Mouse (Mus musculus): ENCODE data around the gene Spag7. TPM values are rescaled to one million over a fixed set of nuclear protein-coding genes. Genes with fewer than 3 reads are reported as not detected.

The Spag7 gene
- polyA plus RNA-seq, 1 experiment, result 20.2 TPM

GRCm38 (mm10) chr11:70645461-70646258 lies 23.6 kb downstream of the Spag7 start:
- H3K27ac ChIP-seq (ENCODE audit: insufficient read depth, low read length), result no peak overlapping the region; the same call in 1 of the 2 replicates
- H3K4me1 ChIP-seq (ENCODE audit: control insufficient read depth, insufficient read depth, insufficient read length), result peaks cover 15% of the 10 kb centered on the region; the same call in 1 of the 2 replicates
- TF ChIP-seq CTCF (IDR thresholded peaks at IDR 0.05; ENCODE audit: extremely low read depth, insufficient read depth, insufficient read length, insufficient replicate concordance) (no peak), POLR2A (IDR thresholded peaks at IDR 0.05; ENCODE audit: low read depth, low read length) (no peak)
- H3K4me3 ChIP-seq (ENCODE audit: extremely low read depth, insufficient read depth, insufficient read length), result peak overlapping the region; percentile 79; the same call in 1 of the 2 replicates
- no peak for DNase-seq (ENCODE audit: low read depth in 1 of 2, low spot score in 2 of 2)
- WGBS, result 82% methylated on average over 12 of the region's 12 CpGs
- H3K27me3 ChIP-seq (ENCODE audit: control insufficient read depth, insufficient read depth, low read length), result no peaks in the 10 kb centered on the region
- H3K36me3 ChIP-seq (ENCODE audit: control insufficient read depth, insufficient read depth, low read length), result peaks cover 24% of the 10 kb centered on the region

- Histone ChIP-seq H3K4me3 (ENCODE audit: extremely low read depth, insufficient read depth, insufficient read length) (no peak overlapping the region), H3K27me3 (ENCODE audit: control insufficient read depth, insufficient read depth, low read length) (no peaks in the 10 kb centered on the region), H3K36me3 (ENCODE audit: control insufficient read depth, insufficient read depth, low read length) (peaks cover 17% of the 10 kb centered on the region), H3K4me1 (ENCODE audit: control insufficient read depth, insufficient read depth, insufficient read length) (peaks cover 11% of the 10 kb centered on the region; the same call in 1 of the 2 replicates), H3K27ac (ENCODE audit: insufficient read depth, low read length) (no peak overlapping the region)
- 91% methylated on average over 8 of the region's 8 CpGs for WGBS
- DNase-seq (ENCODE audit: low read depth in 1 of 2, low spot score in 2 of 2), result no peak
- TF ChIP-seq CTCF (IDR thresholded peaks at IDR 0.05; ENCODE audit: extremely low read depth, insufficient read depth, insufficient read length, insufficient replicate concordance) (no peak), POLR2A (IDR thresholded peaks at IDR 0.05; ENCODE audit: low read depth, low read length) (no peak)
Observed at GRCm38 (mm10) chr11:70644564-70645103, 24.6 kb downstream of the Spag7 start.

- TF ChIP-seq CTCF (IDR thresholded peaks at IDR 0.05; ENCODE audit: extremely low read depth, insufficient read depth, insufficient read length, insufficient replicate concordance) (no peak), POLR2A (IDR thresholded peaks at IDR 0.05; ENCODE audit: low read depth, low read length) (no peak)
- peaks cover 5% of the 10 kb centered on the region; the same call in 1 of the 2 replicates for H3K4me1 ChIP-seq (ENCODE audit: control insufficient read depth, insufficient read depth, insufficient read length)
- 94% methylated on average over 6 of the region's 6 CpGs for WGBS
Observed at GRCm38 (mm10) chr11:70643051-70643450, 26.2 kb downstream of the Spag7 start.

GRCm38 (mm10) chr11:70641241-70641640 lies 28.0 kb downstream of the Spag7 start:
- Histone ChIP-seq H3K27me3 (ENCODE audit: control insufficient read depth, insufficient read depth, low read length) (no peaks in the 10 kb centered on the region), H3K36me3 (ENCODE audit: control insufficient read depth, insufficient read depth, low read length) (peaks cover 10% of the 10 kb centered on the region), H3K4me1 (ENCODE audit: control insufficient read depth, insufficient read depth, insufficient read length) (peaks cover 5% of the 10 kb centered on the region; the same call in 1 of the 2 replicates), H3K27ac (ENCODE audit: insufficient read depth, low read length) (no peak overlapping the region), H3K4me3 (ENCODE audit: extremely low read depth, insufficient read depth, insufficient read length) (no peak overlapping the region)
- 87% methylated on average over 7 of the region's 7 CpGs for WGBS
- DNase-seq (ENCODE audit: low read depth in 1 of 2, low spot score in 2 of 2), result no peak
- TF ChIP-seq POLR2A (IDR thresholded peaks at IDR 0.05; ENCODE audit: low read depth, low read length), result no peak
- TF ChIP-seq CTCF (IDR thresholded peaks at IDR 0.05; ENCODE audit: extremely low read depth, insufficient read depth, insufficient read length, insufficient replicate concordance), result no peak

More at GRCm38 (mm10) chr11:70643051-70643450, 26.2 kb downstream of the Spag7 start:
- DNase-seq (ENCODE audit: low read depth in 1 of 2, low spot score in 2 of 2), result no peak
- H3K27me3 ChIP-seq (ENCODE audit: control insufficient read depth, insufficient read depth, low read length), result no peaks in the 10 kb centered on the region
- no peak overlapping the region for H3K27ac ChIP-seq (ENCODE audit: insufficient read depth, low read length)
- no peak overlapping the region for H3K4me3 ChIP-seq (ENCODE audit: extremely low read depth, insufficient read depth, insufficient read length)
- peaks cover 10% of the 10 kb centered on the region for H3K36me3 ChIP-seq (ENCODE audit: control insufficient read depth, insufficient read depth, low read length)

- H3K4me1 ChIP-seq (ENCODE audit: control insufficient read depth, insufficient read depth, insufficient read length), result no peaks in the 10 kb centered on the region
- H3K4me3 ChIP-seq (ENCODE audit: extremely low read depth, insufficient read depth, insufficient read length), result no peak overlapping the region
- TF ChIP-seq CTCF (IDR thresholded peaks at IDR 0.05; ENCODE audit: extremely low read depth, insufficient read depth, insufficient read length, insufficient replicate concordance) (no peak), POLR2A (IDR thresholded peaks at IDR 0.05; ENCODE audit: low read depth, low read length) (no peak)
- no peak overlapping the region for H3K27ac ChIP-seq (ENCODE audit: insufficient read depth, low read length)
- no peak for DNase-seq (ENCODE audit: low read depth in 1 of 2, low spot score in 2 of 2)
- WGBS, result 87% methylated on average over 8 of the region's 8 CpGs
- peaks cover 6% of the 10 kb centered on the region for H3K36me3 ChIP-seq (ENCODE audit: control insufficient read depth, insufficient read depth, low read length)
- no peaks in the 10 kb centered on the region for H3K27me3 ChIP-seq (ENCODE audit: control insufficient read depth, insufficient read depth, low read length)
Observed at GRCm38 (mm10) chr11:70639976-70640375, 29.2 kb downstream of the Spag7 start.

- H3K4me1 ChIP-seq (ENCODE audit: control insufficient read depth, insufficient read depth, insufficient read length), result no peaks in the 10 kb centered on the region
- WGBS, result 13% methylated on average over 5 of the region's 5 CpGs
- DNase-seq (ENCODE audit: low read depth in 1 of 2, low spot score in 2 of 2), result no peak
- H3K36me3 ChIP-seq (ENCODE audit: control insufficient read depth, insufficient read depth, low read length), result no peaks in the 10 kb centered on the region
- TF ChIP-seq POLR2A (IDR thresholded peaks at IDR 0.05; ENCODE audit: low read depth, low read length) (no peak), CTCF (IDR thresholded peaks at IDR 0.05; ENCODE audit: extremely low read depth, insufficient read depth, insufficient read length, insufficient replicate concordance) (no peak)
- H3K27ac ChIP-seq (ENCODE audit: insufficient read depth, low read length), result no peak within 1 kb of the TSS
- H3K4me3 ChIP-seq (ENCODE audit: extremely low read depth, insufficient read depth, insufficient read length), result no peak within 1 kb of the TSS
- no peaks in the 10 kb centered on the region for H3K27me3 ChIP-seq (ENCODE audit: control insufficient read depth, insufficient read depth, low read length)
Observed at GRCm38 (mm10) chr11:70638714-70639278, 30.4 kb downstream of the Spag7 start, which contains the start of gene Gp1ba. TSS of gene Gp1ba (plus strand) at chr11:70639122.
